Mouse (Mus musculus): ENCODE results near the gene Gpatch3. TPM values are rescaled to one million over a fixed set of nuclear protein-coding genes. Genes with fewer than 3 reads are reported as not detected.

The Gpatch3 gene
- polyA plus RNA-seq, 1 experiment, result 4.9 TPM

- no peak overlapping the region for H3K4me3 ChIP-seq (ENCODE audit: control insufficient read depth, low read depth, low read length)
- no peak overlapping the region for H3K27ac ChIP-seq (ENCODE audit: control insufficient read depth, insufficient read depth, low read depth, low read length)
- TF ChIP-seq CTCF (IDR thresholded peaks at IDR 0.05; ENCODE audit: control insufficient read depth, insufficient read depth, insufficient replicate concordance, low read depth, low read length) (no peak), POLR2A (IDR thresholded peaks at IDR 0.05; ENCODE audit: control insufficient read depth, low read depth, low read length) (no peak)
- no peaks in the 10 kb centered on the region for H3K27me3 ChIP-seq (ENCODE audit: control insufficient read depth, insufficient read depth, low read length)
- no peaks in the 10 kb centered on the region for H3K4me1 ChIP-seq (ENCODE audit: control insufficient read depth, insufficient read depth, low read length)
- no peaks in the 10 kb centered on the region for H3K36me3 ChIP-seq (ENCODE audit: control insufficient read depth, insufficient read depth, low read length)
These were observed 22.5 kb upstream of the Gpatch3 start for GRCm38 (mm10) chr4:133552029-133552428.

GRCm38 (mm10) chr4:133552768-133553447 lies 21.6 kb upstream of the Gpatch3 start, which contains the start of gene Nr0b2:
Gene Nr0b2, plus strand, starts transcription at chr4:133553376.
- Histone ChIP-seq H3K4me1 (ENCODE audit: control insufficient read depth, insufficient read depth, low read length) (no peaks in the 10 kb centered on the region), H3K4me3 (ENCODE audit: control insufficient read depth, low read depth, low read length) (no peak within 1 kb of the TSS), H3K27me3 (ENCODE audit: control insufficient read depth, insufficient read depth, low read length) (no peaks in the 10 kb centered on the region), H3K36me3 (ENCODE audit: control insufficient read depth, insufficient read depth, low read length) (no peaks in the 10 kb centered on the region), H3K27ac (ENCODE audit: control insufficient read depth, insufficient read depth, low read depth, low read length) (no peak within 1 kb of the TSS)
- TF ChIP-seq POLR2A (IDR thresholded peaks at IDR 0.05; ENCODE audit: control insufficient read depth, low read depth, low read length), result no peak
- no peak for TF ChIP-seq CTCF (IDR thresholded peaks at IDR 0.05; ENCODE audit: control insufficient read depth, insufficient read depth, insufficient replicate concordance, low read depth, low read length)

GRCm38 (mm10) chr4:133553448-133554330 lies 20.9 kb upstream of the Gpatch3 start:
- H3K4me3 ChIP-seq (ENCODE audit: control insufficient read depth, low read depth, low read length), result no peak overlapping the region
- no peaks in the 10 kb centered on the region for H3K36me3 ChIP-seq (ENCODE audit: control insufficient read depth, insufficient read depth, low read length)
- TF ChIP-seq POLR2A (IDR thresholded peaks at IDR 0.05; ENCODE audit: control insufficient read depth, low read depth, low read length) (no peak), CTCF (IDR thresholded peaks at IDR 0.05; ENCODE audit: control insufficient read depth, insufficient read depth, insufficient replicate concordance, low read depth, low read length) (no peak)
- H3K4me1 ChIP-seq (ENCODE audit: control insufficient read depth, insufficient read depth, low read length), result no peaks in the 10 kb centered on the region
- H3K27ac ChIP-seq (ENCODE audit: control insufficient read depth, insufficient read depth, low read depth, low read length), result no peak overlapping the region
- H3K27me3 ChIP-seq (ENCODE audit: control insufficient read depth, insufficient read depth, low read length), result no peaks in the 10 kb centered on the region

- H3K27ac ChIP-seq (ENCODE audit: control insufficient read depth, insufficient read depth, low read depth, low read length), result no peak overlapping the region
- TF ChIP-seq CTCF (IDR thresholded peaks at IDR 0.05; ENCODE audit: control insufficient read depth, insufficient read depth, insufficient replicate concordance, low read depth, low read length), result no peak
- H3K4me1 ChIP-seq (ENCODE audit: control insufficient read depth, insufficient read depth, low read length), result no peaks in the 10 kb centered on the region
- H3K36me3 ChIP-seq (ENCODE audit: control insufficient read depth, insufficient read depth, low read length), result no peaks in the 10 kb centered on the region
- H3K4me3 ChIP-seq (ENCODE audit: control insufficient read depth, low read depth, low read length), result no peak overlapping the region
- H3K27me3 ChIP-seq (ENCODE audit: control insufficient read depth, insufficient read depth, low read length), result no peaks in the 10 kb centered on the region
These were observed 17.4 kb upstream of the Gpatch3 start for GRCm38 (mm10) chr4:133557041-133557717.

- H3K36me3 ChIP-seq (ENCODE audit: control insufficient read depth, insufficient read depth, low read length), result no peaks in the 10 kb centered on the region
- H3K4me3 ChIP-seq (ENCODE audit: control insufficient read depth, low read depth, low read length), result no peak overlapping the region
- H3K27ac ChIP-seq (ENCODE audit: control insufficient read depth, insufficient read depth, low read depth, low read length), result no peak overlapping the region
- H3K27me3 ChIP-seq (ENCODE audit: control insufficient read depth, insufficient read depth, low read length), result no peaks in the 10 kb centered on the region
- TF ChIP-seq CTCF (IDR thresholded peaks at IDR 0.05; ENCODE audit: control insufficient read depth, insufficient read depth, insufficient replicate concordance, low read depth, low read length) (no peak), POLR2A (IDR thresholded peaks at IDR 0.05; ENCODE audit: control insufficient read depth, low read depth, low read length) (no peak)
- no peaks in the 10 kb centered on the region for H3K4me1 ChIP-seq (ENCODE audit: control insufficient read depth, insufficient read depth, low read length)
These were observed 14.7 kb upstream of the Gpatch3 start for GRCm38 (mm10) chr4:133559846-133560245.

- Histone ChIP-seq H3K36me3 (ENCODE audit: control insufficient read depth, insufficient read depth, low read length) (no peaks in the 10 kb centered on the region), H3K27me3 (ENCODE audit: control insufficient read depth, insufficient read depth, low read length) (no peaks in the 10 kb centered on the region), H3K27ac (ENCODE audit: control insufficient read depth, insufficient read depth, low read depth, low read length) (no peak overlapping the region), H3K4me3 (ENCODE audit: control insufficient read depth, low read depth, low read length) (no peak overlapping the region), H3K4me1 (ENCODE audit: control insufficient read depth, insufficient read depth, low read length) (no peaks in the 10 kb centered on the region)
- TF ChIP-seq CTCF (IDR thresholded peaks at IDR 0.05; ENCODE audit: control insufficient read depth, insufficient read depth, insufficient replicate concordance, low read depth, low read length), result no peak
- TF ChIP-seq POLR2A (IDR thresholded peaks at IDR 0.05; ENCODE audit: control insufficient read depth, low read depth, low read length), result no peak
These were observed 12.9 kb upstream of the Gpatch3 start for GRCm38 (mm10) chr4:133561622-133562021.

GRCm38 (mm10) chr4:133563123-133563571 lies 11.4 kb upstream of the Gpatch3 start:
- no peaks in the 10 kb centered on the region for H3K36me3 ChIP-seq (ENCODE audit: control insufficient read depth, insufficient read depth, low read length)
- TF ChIP-seq POLR2A (IDR thresholded peaks at IDR 0.05; ENCODE audit: control insufficient read depth, low read depth, low read length) (no peak), CTCF (IDR thresholded peaks at IDR 0.05; ENCODE audit: control insufficient read depth, insufficient read depth, insufficient replicate concordance, low read depth, low read length) (no peak)
- no peak overlapping the region for H3K4me3 ChIP-seq (ENCODE audit: control insufficient read depth, low read depth, low read length)

More at GRCm38 (mm10) chr4:133563123-133563571, 11.4 kb upstream of the Gpatch3 start:
- no peaks in the 10 kb centered on the region for H3K4me1 ChIP-seq (ENCODE audit: control insufficient read depth, insufficient read depth, low read length)
- H3K27me3 ChIP-seq (ENCODE audit: control insufficient read depth, insufficient read depth, low read length), result no peaks in the 10 kb centered on the region
- no peak overlapping the region for H3K27ac ChIP-seq (ENCODE audit: control insufficient read depth, insufficient read depth, low read depth, low read length)

Data from testis, adult 2 months (tissue).